Mouse (Mus musculus) embryonic fibroblast, embryonic 13.5 days (primary cell): ENCODE data around the gene Grid2. TPM values are rescaled to one million over a fixed set of nuclear protein-coding genes. Genes with fewer than 3 reads are reported as not detected.

Source experiments
- H3K27ac ChIP-seq: 2 replicates; pipeline ENCODE4 v1.5.1; 2012; ENCODE audit warnings: low read length, control low read depth, inconsistent platforms; ENCODE audit not compliant: insufficient read depth
- H3K4me1 ChIP-seq: 2 replicates; pipeline ENCODE4 v1.6.1; 2011; ENCODE audit warnings: low read length; ENCODE audit not compliant: control insufficient read depth, insufficient read depth
- H3K4me3 ChIP-seq: 2 replicates; pipeline ENCODE4 v1.5.1; 2011; ENCODE audit warnings: mild to moderate bottlenecking, control low read depth, low read length; ENCODE audit not compliant: insufficient read depth
- CTCF ChIP-seq: IDR thresholded peaks from 2 replicates; pipeline ENCODE4 v1.5.1; 2011; ENCODE audit warnings: mild to moderate bottlenecking, control low read depth, low read length, moderate library complexity, borderline replicate concordance; ENCODE audit not compliant: insufficient read depth
- POLR2A ChIP-seq: IDR thresholded peaks from 2 replicates; pipeline ENCODE4 v1.6.1; 2011; ENCODE audit warnings: low read depth, mild to moderate bottlenecking, control low read depth, low read length, moderate library complexity
- polyA plus RNA-seq: library from polyadenylated mRNA; stranded (reverse); fragments of >200 nt; gene quantifications from 2 replicates; pipeline ENCODE4 v1.2.4, GENCODE M21; 2011; ENCODE audit warnings: low read depth; ENCODE audit not compliant: missing spikeins, insufficient read length

The Grid2 gene
- polyA plus RNA-seq, 1 experiment = 1.8 TPM

- H3K27ac ChIP-seq = no peak overlapping the region
- no peaks in the 10 kb centered on the region for H3K4me1 ChIP-seq
- H3K4me3 ChIP-seq = no peak overlapping the region
- no peak for TF ChIP-seq CTCF
- no peak for TF ChIP-seq POLR2A
These were observed 564.6 kb downstream of the Grid2 start for GRCm38 (mm10) chr6:63820236-63820635.

GRCm38 (mm10) chr6:63862628-63863027 is 607.0 kb downstream of the Grid2 start:
- no peak for TF ChIP-seq CTCF
- TF ChIP-seq POLR2A = no peak
- H3K27ac ChIP-seq = no peak overlapping the region
- no peak overlapping the region for H3K4me3 ChIP-seq
- H3K4me1 ChIP-seq = no peaks in the 10 kb centered on the region

GRCm38 (mm10) chr6:63877088-63877764 is 621.5 kb downstream of the Grid2 start:
- Histone ChIP-seq H3K27ac (no peak overlapping the region), H3K4me3 (no peak overlapping the region), H3K4me1 (no peaks in the 10 kb centered on the region)
- TF ChIP-seq CTCF = no peak
- TF ChIP-seq POLR2A = no peak

- Histone ChIP-seq H3K27ac (no peak overlapping the region), H3K4me1 (no peaks in the 10 kb centered on the region), H3K4me3 (no peak overlapping the region)
- no peak for TF ChIP-seq CTCF
- TF ChIP-seq POLR2A = no peak
These were observed 622.2 kb downstream of the Grid2 start for GRCm38 (mm10) chr6:63877765-63878345.

GRCm38 (mm10) chr6:63894714-63895113 is 639.0 kb downstream of the Grid2 start:
- Histone ChIP-seq H3K27ac (no peak overlapping the region), H3K4me3 (no peak overlapping the region), H3K4me1 (peaks cover 11% of the 10 kb centered on the region; the same call in 1 of the 2 replicates)
- TF ChIP-seq CTCF = no peak
- TF ChIP-seq POLR2A = no peak

GRCm38 (mm10) chr6:63898171-63898570 is 642.5 kb downstream of the Grid2 start:
- Histone ChIP-seq H3K4me1 (peaks cover 11% of the 10 kb centered on the region; the same call in 1 of the 2 replicates), H3K27ac (peak overlapping the region; percentile 82), H3K4me3 (no peak overlapping the region)
- TF ChIP-seq POLR2A (no peak), CTCF (no peak)

- H3K4me1 ChIP-seq = no peaks in the 10 kb centered on the region
- H3K4me3 ChIP-seq = no peak overlapping the region
- TF ChIP-seq CTCF (no peak), POLR2A (no peak)
- no peak overlapping the region for H3K27ac ChIP-seq
These were observed 661.4 kb downstream of the Grid2 start for GRCm38 (mm10) chr6:63917035-63917570.

GRCm38 (mm10) chr6:63921951-63922350 is 666.3 kb downstream of the Grid2 start:
- no peak overlapping the region for H3K27ac ChIP-seq
- H3K4me1 ChIP-seq = no peaks in the 10 kb centered on the region
- TF ChIP-seq POLR2A = no peak
- TF ChIP-seq CTCF = no peak
- no peak overlapping the region for H3K4me3 ChIP-seq

GRCm38 (mm10) chr6:63931201-63931600 is 675.5 kb downstream of the Grid2 start:
- TF ChIP-seq CTCF (no peak), POLR2A (no peak)
- H3K4me3 ChIP-seq = no peak overlapping the region
- H3K4me1 ChIP-seq = no peaks in the 10 kb centered on the region
- no peak overlapping the region for H3K27ac ChIP-seq

GRCm38 (mm10) chr6:63946721-63947120 is 691.0 kb downstream of the Grid2 start:
- no peaks in the 10 kb centered on the region for H3K4me1 ChIP-seq
- no peak overlapping the region for H3K27ac ChIP-seq
- no peak overlapping the region for H3K4me3 ChIP-seq
- no peak for TF ChIP-seq CTCF
- no peak for TF ChIP-seq POLR2A
